Mouse (Mus musculus) embryonic stem cell, embryonic (primary cell): ENCODE data around the gene Hsdl2.
"Not testable (repeated sequence)": the region's sequence is repeated elsewhere in the genome, so short reads cannot be mapped to it uniquely, and the experiment has no call there.

Experiments used
- CTCF ChIA-PET, 4 experiments: fragments of 300-600 bp in 2 of 4; fragments of 350-600 bp in 2 of 4; sonication (Branson Sonifier 250); formaldehyde crosslinking; loops; one replicate each; lab custom pipeline; 2022; ENCODE audit warnings: inconsistent platforms in 2 of 4; lab: Charles Lee
- POLR2A ChIA-PET, 4 experiments: fragments of 300-600 bp in 2 of 4; fragments of 350-600 bp in 2 of 4; sonication (Branson Sonifier 250); formaldehyde crosslinking; loops; one replicate each; lab custom pipeline; 2022; ENCODE audit warnings: antibody characterized with exemption in 4 of 4, inconsistent platforms in 1 of 4; lab: Charles Lee

The Hsdl2 gene

DNA sequence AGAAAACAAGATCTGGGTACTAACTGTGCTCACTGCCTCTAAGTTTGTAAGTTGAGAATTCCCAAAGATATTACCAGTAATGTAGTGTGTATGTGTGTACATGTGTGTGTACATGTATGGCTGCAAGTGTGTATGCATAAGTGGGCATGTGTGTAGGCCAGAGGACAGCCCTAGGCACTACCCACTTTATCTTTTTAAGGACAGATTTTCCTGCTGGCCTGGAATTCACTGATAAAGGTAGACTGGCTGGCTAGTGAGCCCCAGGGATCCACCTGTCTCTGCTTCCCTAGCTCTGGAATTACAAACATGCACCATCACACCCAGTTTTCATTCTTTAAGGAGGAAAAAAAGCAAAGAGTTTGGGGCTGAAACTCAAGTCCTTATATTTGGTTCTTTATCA, 26.2 kb upstream of the Hsdl2 start:
- POLR2A ChIA-PET: no interaction called here
- CTCF ChIA-PET: interaction anchor here in 1 of 4 experiments (0.6 kb wide), 1 partner anchor 1286 kb away, joined by 3 read pairs; no protein-coding TSS in a partner anchor

DNA sequence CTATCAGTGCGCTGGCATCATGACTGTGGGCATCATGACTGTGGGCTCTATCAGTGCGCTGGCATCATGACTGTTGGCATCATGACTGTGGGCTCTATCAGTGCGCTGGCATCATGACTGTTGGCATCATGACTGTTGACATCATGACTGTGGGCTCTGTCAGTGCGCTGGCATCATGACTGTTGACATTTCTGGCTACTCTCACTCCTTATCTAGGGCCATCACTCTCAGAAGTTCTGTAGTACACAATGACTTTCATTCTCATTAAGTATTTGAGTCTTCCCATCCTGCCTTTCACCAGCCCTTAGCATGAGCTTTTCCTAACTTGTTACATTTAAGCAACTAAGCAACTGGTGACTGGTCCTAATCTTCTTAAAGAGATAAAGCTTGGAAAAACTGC, 24.0 kb upstream of the Hsdl2 start:
- POLR2A ChIA-PET: interaction anchor here in 3 of 4 experiments (0.6 to 3.6 kb wide), 7 partner anchors 9 to 843 kb away, joined by 3 to 24 read pairs (median 4); partner anchors contain the start of gene Ptbp3 (in 1 of the 3)

DNA sequence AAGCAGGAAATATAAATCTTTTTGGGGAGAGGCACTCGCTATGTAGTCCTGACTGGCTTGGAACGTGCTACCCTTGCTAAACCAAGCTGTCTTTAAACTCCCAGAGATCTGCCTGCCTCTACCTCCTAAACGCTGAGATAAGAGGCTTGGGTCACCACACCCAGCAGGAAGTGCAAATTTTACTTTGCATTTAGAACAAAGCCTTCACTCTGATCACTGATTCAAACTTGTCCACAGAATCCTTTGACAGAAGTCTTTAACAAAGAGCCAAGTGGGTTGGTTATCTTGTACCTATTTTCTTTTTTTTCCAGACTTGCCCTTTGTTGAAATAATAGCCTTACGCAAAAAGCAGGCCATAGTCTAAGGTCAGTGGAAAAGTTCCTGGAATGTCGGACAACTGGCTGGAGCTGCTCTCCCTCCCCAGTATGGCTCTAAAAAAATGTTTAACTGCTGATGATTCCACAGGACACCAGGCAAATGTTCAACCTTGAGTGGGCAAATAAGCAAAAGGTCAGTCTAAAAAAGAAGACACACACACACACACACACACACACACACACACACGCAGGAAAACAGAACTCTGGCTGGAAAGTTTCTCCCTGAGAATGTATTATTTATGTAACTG, 23.2 kb upstream of the Hsdl2 start:
- ChIA-PET POLR2A (interaction anchor here in 3 of 4 experiments (0.7 to 3.6 kb wide), 17 partner anchors 8 to 1602 kb away, joined by 3 to 24 read pairs (median 3); partner anchors contain the start of genes Ptbp3 (in 2 of the 3), E130308A19Rik (in 1 of the 3) and Txn1 (in 1 of the 3)), CTCF (interaction anchor here in 3 of 4 experiments (0.7 to 1.0 kb wide), 3 partner anchors 11 to 203 kb away, joined by 3 to 9 read pairs (median 4); no protein-coding TSS in a partner anchor)

More for the DNA sequence above, 24.0 kb upstream of the Hsdl2 start:
- CTCF ChIA-PET: not testable (repeated sequence)

DNA sequence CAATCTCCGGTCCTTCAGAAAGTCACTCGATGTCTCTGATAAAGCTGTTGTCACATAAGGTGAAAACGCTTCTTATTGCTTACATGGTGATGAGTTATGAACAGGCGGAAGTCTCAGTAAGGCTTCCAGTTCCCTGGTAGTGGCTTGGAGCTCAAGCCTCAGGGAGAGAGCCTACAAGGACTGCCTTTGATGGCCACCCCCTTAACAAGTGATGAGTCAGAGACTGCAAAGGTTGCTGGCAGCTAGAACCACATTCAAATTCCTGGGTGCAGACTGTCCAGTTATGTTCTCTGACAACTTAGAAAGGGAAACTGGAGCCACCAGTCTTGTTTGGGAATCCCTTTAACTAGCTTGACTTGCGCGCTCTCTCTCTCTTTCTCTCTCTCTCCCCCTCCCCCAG, 21.2 kb upstream of the Hsdl2 start:
- POLR2A ChIA-PET: interaction anchor here in 3 of 4 experiments (0.6 to 3.6 kb wide), 9 partner anchors 9 to 258 kb away, joined by 3 to 24 read pairs (median 5); partner anchors contain the start of gene Ptbp3 (in 1 of the 3)
- CTCF ChIA-PET: interaction anchor here in 3 of 4 experiments (0.7 to 1.5 kb wide), 4 partner anchors 9 to 384 kb away, joined by 3 to 6 read pairs (median 4); no protein-coding TSS in a partner anchor

DNA sequence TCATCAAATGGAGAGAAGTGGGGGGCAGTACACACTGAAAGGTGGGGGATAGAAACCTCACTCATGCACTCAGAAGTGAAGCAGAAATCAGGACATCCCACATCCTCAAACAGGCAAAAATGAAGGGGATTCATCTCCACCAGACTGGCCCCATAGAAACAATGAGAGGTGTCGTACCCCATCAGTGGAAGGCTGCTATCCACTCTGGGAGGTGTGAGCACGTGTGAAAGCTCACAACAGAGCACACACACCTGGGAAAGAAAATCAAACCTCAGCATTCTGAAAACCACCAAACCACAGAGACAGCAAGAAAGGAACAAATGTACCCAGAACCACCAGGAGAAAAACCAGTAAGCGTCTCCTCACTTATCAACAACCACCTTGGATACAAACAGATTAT, 17.2 kb upstream of the Hsdl2 start:
- POLR2A ChIA-PET: interaction anchor here in 3 of 4 experiments (0.6 to 0.7 kb wide), 3 partner anchors 147 to 997 kb away, joined by 3 to 5 read pairs (median 4); no protein-coding TSS in a partner anchor
- CTCF ChIA-PET: no interaction called here

DNA sequence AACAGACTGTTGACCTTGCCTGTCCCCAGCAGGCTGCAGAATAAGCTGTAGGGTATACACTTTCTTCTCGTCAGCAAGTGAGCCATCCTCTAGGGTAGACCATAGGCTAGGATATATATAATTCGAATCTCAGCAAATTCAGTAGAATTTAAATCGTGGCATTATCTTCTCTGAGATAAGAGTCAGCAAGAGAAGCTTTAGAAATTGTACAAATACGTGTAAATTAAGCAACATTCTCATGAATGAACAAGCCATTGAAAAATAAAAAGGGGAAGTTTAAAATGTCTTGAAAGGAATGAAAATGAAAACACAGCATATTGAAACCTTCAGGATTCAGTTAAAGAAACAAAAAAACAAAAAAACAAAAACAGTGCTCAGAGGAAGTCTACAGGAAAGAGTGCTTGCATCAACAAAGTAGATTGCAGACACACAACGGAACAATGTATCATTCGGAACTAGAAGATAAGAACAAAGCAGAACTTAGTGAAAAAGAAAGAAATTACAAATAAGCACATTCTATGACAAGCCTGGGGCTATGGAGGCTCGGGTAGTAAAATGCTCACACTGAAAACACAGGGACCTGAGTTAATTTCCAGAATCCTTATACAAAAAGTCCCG, 15.7 kb upstream of the Hsdl2 start:
- ChIA-PET POLR2A (interaction anchor here in 2 of 4 experiments (1.0 to 1.5 kb wide), 2 partner anchors 18 to 21 kb away, joined by 3 read pairs; no protein-coding TSS in a partner anchor), CTCF (interaction anchor here in 1 of 4 experiments (0.6 kb wide), 1 partner anchor 94 kb away, joined by 3 read pairs; no protein-coding TSS in a partner anchor)

DNA sequence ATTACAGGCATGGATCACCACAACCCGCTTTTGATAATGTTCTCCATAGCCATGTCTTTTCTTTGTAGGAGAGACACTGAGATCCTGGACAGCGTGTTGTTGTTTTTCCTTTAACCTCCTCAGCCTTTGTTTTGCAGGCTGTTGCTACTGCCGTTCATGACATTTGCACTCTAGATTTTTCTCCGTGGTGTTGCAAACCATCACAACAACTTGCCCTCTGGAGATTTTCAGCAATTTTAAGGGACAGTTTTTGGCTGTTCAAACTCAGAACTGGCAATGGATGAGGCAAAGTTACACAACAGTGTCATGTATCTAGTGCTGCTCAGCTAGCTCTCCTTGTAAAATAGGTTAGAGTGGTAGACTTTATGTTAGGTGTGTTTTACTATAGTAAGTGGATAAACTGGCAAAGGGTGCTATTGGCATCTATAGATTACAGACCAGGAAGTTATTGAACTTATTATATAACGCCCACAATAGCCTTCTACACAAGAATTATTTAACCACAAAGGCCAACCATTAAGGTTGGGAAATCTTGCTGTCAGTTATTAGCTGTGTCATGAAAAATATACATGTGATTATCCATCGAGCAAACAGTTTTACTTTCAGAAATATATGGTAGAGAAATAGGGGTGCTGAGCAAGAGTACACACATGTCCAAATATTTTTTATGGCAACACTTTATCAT, 13.6 kb upstream of the Hsdl2 start:
- POLR2A ChIA-PET: interaction anchor here in 3 of 4 experiments (0.7 to 1.8 kb wide), 6 partner anchors 8 to 446 kb away, joined by 3 to 8 read pairs (median 5); no protein-coding TSS in a partner anchor
- CTCF ChIA-PET: interaction anchor here (0.7 to 3.2 kb wide), 6 partner anchors 14 to 285 kb away, joined by 3 to 17 read pairs (median 6); partner anchors contain the start of gene Hsdl2 (in 1 of the 4)

DNA sequence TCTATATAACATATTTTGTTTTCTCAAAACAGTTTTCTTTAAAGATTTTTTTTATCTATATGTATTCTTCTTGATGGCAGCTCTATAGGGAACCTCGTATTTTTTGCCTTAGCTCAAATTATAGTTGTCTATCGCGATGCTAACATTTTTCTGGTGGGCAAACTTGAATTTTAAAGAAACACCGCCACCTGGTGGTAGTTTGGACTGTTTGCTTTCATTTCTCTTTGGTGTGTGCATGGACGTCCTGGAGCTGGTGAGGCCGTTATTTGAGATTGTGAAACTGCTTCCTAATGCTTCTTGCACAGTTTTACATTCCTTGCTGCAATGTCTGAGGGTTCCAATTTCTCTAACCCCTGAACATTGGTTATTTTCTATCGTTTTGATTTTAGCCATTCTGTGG, 11.8 kb upstream of the Hsdl2 start:
- CTCF ChIA-PET: interaction anchor here (0.5 to 3.2 kb wide), 42 partner anchors 9 to 570 kb away, joined by 3 to 16 read pairs (median 4); no protein-coding TSS in a partner anchor
- POLR2A ChIA-PET: interaction anchor here in 3 of 4 experiments (0.6 to 1.8 kb wide), 9 partner anchors 9 to 355 kb away, joined by 3 to 8 read pairs (median 4); no protein-coding TSS in a partner anchor

DNA sequence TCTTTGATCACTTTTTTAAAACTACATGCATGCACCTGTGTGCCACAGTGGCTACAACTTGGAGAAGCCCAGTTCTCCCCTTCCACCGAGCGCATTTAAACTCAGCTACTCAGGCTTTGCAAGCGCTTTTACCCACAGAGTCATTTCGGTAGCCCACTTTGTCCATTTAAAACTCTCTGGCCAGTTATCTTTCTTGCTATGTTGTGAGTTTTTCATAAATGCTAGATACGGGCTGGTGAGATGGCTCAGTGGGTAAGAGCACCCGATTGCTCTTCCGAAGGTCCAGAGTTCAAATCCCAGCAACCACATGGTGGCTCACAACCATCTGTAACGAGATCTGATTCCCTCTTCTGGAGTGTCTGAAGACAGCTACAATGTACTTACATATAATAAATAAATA, 10.8 kb upstream of the Hsdl2 start:
- CTCF ChIA-PET: interaction anchor here (0.5 to 3.2 kb wide), 11 partner anchors 25 to 236 kb away, joined by 3 to 16 read pairs (median 7); no protein-coding TSS in a partner anchor
- POLR2A ChIA-PET: interaction anchor here in 2 of 4 experiments (0.7 to 1.8 kb wide), 3 partner anchors 20 to 150 kb away, joined by 3 to 8 read pairs (median 3); no protein-coding TSS in a partner anchor

DNA sequence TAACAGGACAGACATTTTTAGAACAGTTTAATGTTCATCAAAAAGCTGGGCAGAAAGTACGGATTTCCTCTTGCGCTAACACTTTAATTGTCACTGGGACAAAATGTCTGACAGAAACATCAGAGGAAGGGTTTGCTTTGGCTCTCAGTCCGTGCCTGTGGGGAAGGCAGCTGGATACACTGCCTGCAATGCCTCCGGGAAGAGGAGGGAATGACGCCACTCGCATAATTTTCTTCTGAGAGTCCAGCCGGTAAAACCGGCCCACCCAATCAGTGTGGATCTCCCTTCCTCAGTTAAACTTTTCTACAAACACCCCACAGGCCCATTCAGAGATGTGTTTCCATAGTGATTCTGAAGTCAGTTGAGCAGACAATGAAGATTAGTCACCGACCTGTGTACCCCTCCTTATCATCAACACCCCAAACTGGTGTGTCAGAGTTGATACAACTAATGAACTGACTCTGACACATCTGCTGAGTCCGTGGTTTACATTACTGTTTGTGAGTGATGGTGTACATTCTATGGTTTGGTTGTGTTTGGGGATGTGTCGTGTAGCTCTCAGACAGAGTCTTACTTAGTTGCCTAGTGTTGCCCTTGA, 8.7 kb upstream of the Hsdl2 start:
- ChIA-PET CTCF (interaction anchor here in 3 of 4 experiments (0.5 to 1.4 kb wide), 5 partner anchors 9 to 375 kb away, joined by 3 to 8 read pairs (median 5); partner anchors contain the start of gene Hsdl2 (in 1 of the 3)), POLR2A (interaction anchor here in 3 of 4 experiments (0.6 to 1.8 kb wide), 7 partner anchors 8 to 309 kb away, joined by 3 to 6 read pairs (median 3); partner anchors contain the start of gene Hsdl2 (in 1 of the 3))

DNA sequence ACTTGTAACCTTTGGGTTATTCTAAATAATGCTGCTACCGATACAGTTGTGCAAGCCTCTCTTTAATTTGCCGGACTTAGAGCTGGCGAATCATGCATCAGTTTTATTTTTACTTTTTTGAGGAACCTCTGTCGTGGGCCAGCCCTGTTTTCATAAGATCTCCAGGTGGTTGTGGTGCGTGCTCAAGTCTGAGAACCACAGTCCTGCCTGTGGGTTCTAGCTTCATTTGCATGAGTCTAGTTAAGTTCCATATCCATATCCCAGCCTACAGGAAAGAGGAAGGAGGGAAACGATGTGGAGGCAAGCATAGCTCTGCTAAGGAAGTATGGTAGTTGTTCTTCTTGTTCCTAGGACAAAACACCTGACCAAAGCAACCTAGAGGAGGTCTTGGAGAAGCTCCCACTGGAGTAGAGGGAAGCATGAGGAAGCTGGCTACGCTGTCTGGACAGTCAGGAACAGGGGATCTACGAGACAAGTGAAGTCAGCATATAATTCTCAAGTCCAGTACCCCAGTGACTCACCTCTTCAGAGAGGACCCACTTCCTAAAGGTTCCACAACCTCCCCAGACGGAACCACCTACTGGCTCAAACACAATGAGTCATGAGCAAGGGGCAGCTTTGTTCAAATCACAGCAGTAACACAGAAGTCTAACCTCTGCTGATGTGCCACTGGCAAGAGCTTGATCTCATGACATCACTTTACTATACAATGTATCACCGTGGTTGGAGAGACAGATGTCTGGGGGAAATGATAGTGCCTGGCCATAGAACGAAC, 6.0 kb upstream of the Hsdl2 start:
- CTCF ChIA-PET: interaction anchor here in 2 of 4 experiments (0.5 to 1.3 kb wide), 2 partner anchors 185 to 361 kb away, joined by 3 read pairs; no protein-coding TSS in a partner anchor
- POLR2A ChIA-PET: interaction anchor here in 2 of 4 experiments (0.6 to 0.7 kb wide), 2 partner anchors 18 to 147 kb away, joined by 3 read pairs; no protein-coding TSS in a partner anchor

DNA sequence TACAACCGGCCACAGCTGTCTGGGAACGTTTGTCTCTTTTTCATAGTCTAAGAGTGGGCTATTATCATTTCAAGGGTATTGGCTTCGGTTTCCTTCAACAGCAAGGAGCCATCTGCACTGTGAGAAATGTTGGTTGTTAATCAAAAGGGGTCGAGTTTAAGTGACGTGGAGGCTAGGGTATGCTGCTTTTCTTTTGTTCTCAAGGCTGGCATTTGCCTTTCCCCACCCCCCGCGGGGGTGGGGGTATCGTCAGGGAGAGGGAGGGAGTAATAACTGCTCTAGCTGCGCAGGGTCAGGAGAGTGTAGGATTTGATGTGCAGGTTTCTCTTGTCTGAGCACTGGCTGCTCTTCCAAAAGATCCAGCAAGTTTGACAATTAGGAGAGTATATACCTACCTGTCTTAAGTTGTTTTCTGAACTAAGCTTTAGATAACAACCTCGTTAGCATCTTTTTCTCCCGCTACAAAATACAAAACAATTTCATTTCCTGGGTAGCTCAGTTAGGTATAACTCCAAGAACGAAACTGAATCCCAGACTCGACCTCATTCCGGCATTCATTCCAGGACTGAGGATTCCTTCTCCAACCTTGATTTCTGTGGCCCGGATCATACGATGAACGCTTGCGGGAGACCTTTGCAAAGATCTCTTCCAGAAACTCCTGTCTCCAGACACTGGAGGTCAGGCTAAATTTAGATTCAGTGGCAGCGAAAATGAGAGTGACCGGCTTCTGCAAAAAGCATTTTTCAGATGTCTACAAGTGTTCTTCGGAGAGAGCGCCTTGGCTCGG, 675 bp upstream of the Hsdl2 start:
- CTCF ChIA-PET: interaction anchor here in 1 of 4 experiments (0.5 to 1.4 kb wide), 7 partner anchors 8 to 348 kb away, joined by 3 to 7 read pairs (median 3); partner anchors contain the start of gene E130308A19Rik
- POLR2A ChIA-PET: interaction anchor here in 3 of 4 experiments (0.6 to 2.8 kb wide), 32 partner anchors 8 to 1714 kb away, joined by 3 to 16 read pairs (median 3); partner anchors contain the start of genes E130308A19Rik (in 3 of the 3), Slc46a2 (in 1 of the 3), Snx30 (in 1 of the 3) and Ugcg (in 1 of the 3)

DNA sequence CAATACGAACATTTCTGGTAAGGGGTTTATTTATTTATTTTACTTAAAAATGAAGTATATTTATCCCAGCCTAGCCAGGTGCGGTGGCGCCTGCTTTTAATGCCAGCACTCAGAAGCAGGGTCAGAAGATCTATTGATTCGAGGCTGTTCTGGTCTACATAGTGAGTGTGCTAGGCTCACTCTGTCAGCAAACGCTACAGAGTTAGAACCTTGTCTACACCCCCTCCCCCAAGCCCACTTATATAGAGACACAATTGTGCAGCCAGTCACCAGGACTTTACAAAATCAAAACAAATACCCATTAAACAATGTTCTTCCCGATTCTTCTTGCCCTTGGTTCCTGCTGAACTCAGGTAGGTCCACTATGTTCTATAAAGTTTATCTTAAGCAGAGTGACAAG, 823 bp downstream of the Hsdl2 start:
- CTCF ChIA-PET: interaction anchor here in 1 of 4 experiments (1.4 kb wide), 1 partner anchor 346 kb away, joined by 7 read pairs; no protein-coding TSS in a partner anchor
- POLR2A ChIA-PET: interaction anchor here in 3 of 4 experiments (1.0 to 2.8 kb wide), 10 partner anchors 9 to 210 kb away, joined by 3 to 16 read pairs (median 4); partner anchors contain the start of gene E130308A19Rik (in 3 of the 3)

DNA sequence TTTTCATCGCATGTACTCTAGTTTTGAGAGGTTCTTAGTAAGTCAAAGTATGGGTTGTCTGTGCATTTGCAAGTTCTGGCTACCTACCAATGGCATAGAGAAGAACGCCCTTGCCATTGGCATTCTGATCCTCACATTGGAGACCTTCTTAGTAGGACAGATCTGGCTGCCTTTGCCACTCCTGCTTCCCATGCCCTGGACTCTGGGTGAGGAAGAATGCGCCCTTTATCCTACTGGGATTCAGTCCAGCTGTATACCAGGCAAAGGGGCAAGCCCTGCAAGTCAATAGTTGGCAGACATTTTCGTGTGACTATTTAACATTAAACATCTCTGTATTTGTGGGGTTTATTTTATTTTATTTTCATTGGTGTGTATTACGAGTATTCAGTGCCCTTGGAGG, 3.7 kb downstream of the Hsdl2 start:
- CTCF ChIA-PET: no interaction called here
- POLR2A ChIA-PET: interaction anchor here in 1 of 4 experiments (1.5 kb wide), 1 partner anchor 36 kb away, joined by 3 read pairs; no protein-coding TSS in a partner anchor

DNA sequence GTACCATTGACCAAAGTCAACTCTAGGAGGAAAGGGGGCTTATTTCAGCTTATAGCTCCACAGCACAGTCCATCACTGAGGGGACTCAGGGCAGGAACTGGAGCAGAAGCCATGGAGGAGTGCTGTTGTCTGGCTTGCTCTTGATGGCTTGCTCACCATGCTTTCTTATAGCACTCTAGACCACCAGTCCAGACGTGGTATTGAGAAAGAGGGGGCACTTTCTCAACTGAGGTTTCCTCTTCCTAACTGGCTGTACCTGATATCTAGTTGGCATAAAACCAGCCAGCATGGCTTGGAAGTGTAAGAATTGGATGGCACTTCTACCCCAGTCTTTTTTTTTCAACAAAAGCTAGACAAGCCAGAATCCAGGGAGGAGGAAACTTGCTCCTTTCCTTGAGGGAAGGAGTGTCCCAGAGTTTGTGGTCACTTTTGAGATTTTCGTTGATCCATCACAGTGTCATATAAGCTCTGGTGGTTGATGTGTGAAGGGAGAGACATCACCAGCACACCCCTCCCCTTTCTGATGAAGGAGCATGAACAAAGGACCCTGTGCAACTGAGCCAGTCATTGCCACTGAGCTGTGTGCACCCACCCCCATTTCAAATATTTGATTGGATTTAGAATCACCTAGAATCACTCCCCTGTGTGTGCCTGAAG, 6.0 kb downstream of the Hsdl2 start:
- POLR2A ChIA-PET: no interaction called here
- CTCF ChIA-PET: interaction anchor here in 1 of 4 experiments (0.9 kb wide), 1 partner anchor 587 kb away, joined by 3 read pairs; no protein-coding TSS in a partner anchor
